Mouse (Mus musculus): ENCODE data around the gene Clp1. TPM values are rescaled to one million over a fixed set of nuclear protein-coding genes. Genes with fewer than 3 reads are reported as not detected.
A peak's percentile ranks its signal among the peaks of the same experiment; 100 is the strongest.

Clp1 gene
- polyA plus RNA-seq, 1 experiment from 2014 or later, result 36.4 TPM

DNA sequence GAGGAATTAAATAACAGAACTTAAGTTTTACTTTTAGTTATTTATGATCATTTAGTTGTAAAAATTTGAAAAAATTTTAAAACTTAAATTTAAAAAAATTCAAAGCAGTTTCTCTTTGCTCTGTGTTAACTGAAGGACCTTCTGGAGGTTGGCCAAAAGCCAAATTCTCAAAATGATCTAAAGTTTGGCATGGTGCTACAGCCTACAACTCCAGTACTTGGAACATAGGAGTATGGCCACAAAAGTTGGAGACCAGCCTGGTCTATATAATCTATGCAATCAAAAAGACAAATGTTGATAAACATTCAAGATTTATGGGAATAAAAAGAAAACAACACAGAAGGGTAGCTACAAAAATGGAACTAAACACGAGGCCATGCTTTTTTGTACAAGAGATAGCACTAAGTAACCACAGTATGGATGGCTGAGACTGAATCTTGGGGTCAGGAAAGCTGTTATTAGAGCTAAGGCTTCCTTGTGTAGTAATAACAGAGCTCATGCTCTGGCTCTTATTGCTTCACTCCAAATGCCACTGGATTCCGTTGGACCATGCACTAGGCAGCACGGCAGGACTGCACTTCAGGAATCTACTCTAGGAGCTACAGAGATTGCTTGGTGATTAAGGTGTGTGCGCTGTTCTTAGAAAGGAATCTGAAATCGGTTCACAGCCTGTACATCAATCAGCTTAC is 32.0 kb downstream of the Clp1 start:
- peaks cover 62% of the 10 kb centered on the region for H3K36me3 ChIP-seq
- no peaks in the 10 kb centered on the region for H3K4me1 ChIP-seq
- no peak overlapping the region for H3K27ac ChIP-seq
- H3K27me3 ChIP-seq (replicated peaks), result no peaks in the 10 kb centered on the region
- no peak overlapping the region for H3K4me3 ChIP-seq
- H3K4me2 ChIP-seq (replicated peaks), result no peak overlapping the region
- ATAC-seq (ENCODE audit: low FRiP score, low read depth), result no peak
- no peaks in the 10 kb centered on the region for H3K9me3 ChIP-seq
- 91% methylated on average over 5 of the region's 5 CpGs for WGBS
- no peak overlapping the region for H3K9ac ChIP-seq

DNA sequence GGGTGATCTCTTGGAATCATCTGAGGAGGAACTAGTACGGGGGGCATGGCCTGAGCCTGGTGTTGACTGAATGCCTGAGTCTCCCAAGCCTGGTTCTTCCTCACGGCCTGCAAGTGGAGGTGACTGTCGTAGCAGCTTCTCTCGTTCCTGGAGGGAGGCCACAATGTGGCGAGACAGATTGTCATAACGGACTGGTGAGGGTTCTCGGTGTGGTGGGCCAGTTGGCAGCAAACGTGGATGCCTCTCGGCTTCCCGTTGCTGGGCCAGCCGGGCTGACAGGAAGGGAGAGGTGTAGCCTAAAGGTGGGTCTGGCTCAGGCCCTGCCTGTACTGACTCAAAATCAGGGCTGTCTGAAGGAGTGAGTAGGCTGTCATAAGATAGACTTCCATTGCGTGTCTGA is 37.1 kb downstream of the Clp1 start:
- Histone ChIP-seq H3K36me3 (peaks cover 89% of the 10 kb centered on the region), H3K9ac (no peak overlapping the region)
- no peak for ATAC-seq (ENCODE audit: low FRiP score, low read depth)

DNA sequence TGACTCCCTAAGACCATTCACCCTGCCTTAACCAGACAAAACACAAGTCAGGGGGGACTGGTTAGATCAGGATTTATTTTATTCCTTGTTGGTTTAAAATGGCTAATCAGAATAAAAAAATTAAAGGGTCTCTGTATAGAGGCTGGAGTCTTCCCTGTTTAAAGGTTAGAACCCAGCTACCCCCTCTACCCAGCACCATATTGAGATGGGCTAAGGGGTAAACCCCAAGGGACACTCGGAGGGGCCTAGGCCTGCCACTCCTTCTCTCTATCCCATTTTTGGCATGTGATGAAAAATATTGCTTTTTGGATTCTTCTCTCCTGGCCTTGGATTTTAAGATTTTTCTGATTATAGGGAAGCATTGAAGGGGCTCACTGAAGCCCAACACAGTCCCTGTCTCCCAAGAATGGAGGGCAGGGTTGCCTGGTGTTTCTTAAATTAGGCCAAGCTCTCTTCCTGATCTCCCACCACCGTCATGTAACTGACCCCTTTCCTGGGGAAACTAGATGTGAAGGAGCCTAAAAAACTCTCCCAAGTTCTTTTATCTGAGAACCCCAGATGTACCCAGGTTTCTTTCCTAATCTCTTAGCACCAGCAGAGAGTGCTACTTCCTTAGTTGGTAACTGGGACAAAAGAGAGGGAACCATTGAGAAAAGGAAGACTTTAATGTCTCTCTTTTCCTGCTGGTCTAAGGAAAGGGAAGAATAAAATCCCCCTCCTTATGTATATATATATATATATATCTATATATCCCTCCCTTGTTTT is 38.9 kb downstream of the Clp1 start:
- Histone ChIP-seq H3K4me1 (no peaks in the 10 kb centered on the region), H3K36me3 (peaks cover 84% of the 10 kb centered on the region), H3K27me3 (replicated peaks) (no peaks in the 10 kb centered on the region), H3K4me2 (replicated peaks) (no peak overlapping the region), H3K9ac (no peak overlapping the region), H3K27ac (no peak overlapping the region), H3K9me3 (no peaks in the 10 kb centered on the region), H3K4me3 (no peak overlapping the region)
- ATAC-seq (ENCODE audit: low FRiP score, low read depth), result no peak
- 83% methylated on average over 2 of the region's 2 CpGs for WGBS

More for the DNA sequence above, 37.1 kb downstream of the Clp1 start:
- 91% methylated on average over 12 of the region's 12 CpGs for WGBS
- H3K9me3 ChIP-seq, result no peaks in the 10 kb centered on the region
- H3K27ac ChIP-seq, result no peak overlapping the region
- H3K27me3 ChIP-seq (replicated peaks), result no peaks in the 10 kb centered on the region
- no peak overlapping the region for H3K4me3 ChIP-seq
- H3K4me1 ChIP-seq, result no peaks in the 10 kb centered on the region
- no peak overlapping the region for H3K4me2 ChIP-seq (replicated peaks)

DNA sequence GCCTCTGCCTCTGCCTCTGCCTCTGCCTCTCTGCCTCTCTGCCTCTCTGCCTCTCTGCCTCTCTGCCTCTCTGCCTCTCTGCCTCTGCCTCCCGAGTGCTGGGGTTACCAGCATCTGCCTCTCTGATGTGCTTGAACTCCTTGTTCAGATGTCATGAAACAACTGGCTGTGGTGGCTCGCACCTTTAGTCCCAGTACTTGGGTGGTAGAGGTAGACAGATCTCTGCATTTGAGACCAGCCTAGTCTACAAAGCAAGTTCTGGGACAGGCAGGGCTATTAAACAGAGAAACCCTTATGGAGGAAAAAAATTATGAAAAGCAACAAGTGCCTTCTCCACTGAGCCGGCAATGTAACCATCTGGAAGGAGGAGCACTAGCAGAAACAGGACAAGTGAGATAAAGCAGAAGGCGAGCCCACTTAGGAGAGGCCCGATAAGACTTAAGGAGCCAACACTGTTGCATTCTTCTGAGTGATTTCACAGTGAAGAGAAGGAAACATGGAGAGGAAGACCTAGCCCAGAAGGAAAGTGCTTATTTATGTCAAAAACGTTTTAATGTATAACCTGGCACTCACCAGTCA is 44.5 kb downstream of the Clp1 start:
- no peaks in the 10 kb centered on the region for H3K9me3 ChIP-seq
- no peaks in the 10 kb centered on the region for H3K27me3 ChIP-seq (replicated peaks)
- H3K27ac ChIP-seq, result no peak overlapping the region
- no peak overlapping the region for H3K4me2 ChIP-seq (replicated peaks)
- H3K4me1 ChIP-seq, result peaks cover 9% of the 10 kb centered on the region
- peaks cover 37% of the 10 kb centered on the region for H3K36me3 ChIP-seq
- 90% methylated on average over 6 of the region's 6 CpGs for WGBS
- ATAC-seq (ENCODE audit: low FRiP score, low read depth), result no peak
- no peak overlapping the region for H3K4me3 ChIP-seq
- no peak overlapping the region for H3K9ac ChIP-seq

DNA sequence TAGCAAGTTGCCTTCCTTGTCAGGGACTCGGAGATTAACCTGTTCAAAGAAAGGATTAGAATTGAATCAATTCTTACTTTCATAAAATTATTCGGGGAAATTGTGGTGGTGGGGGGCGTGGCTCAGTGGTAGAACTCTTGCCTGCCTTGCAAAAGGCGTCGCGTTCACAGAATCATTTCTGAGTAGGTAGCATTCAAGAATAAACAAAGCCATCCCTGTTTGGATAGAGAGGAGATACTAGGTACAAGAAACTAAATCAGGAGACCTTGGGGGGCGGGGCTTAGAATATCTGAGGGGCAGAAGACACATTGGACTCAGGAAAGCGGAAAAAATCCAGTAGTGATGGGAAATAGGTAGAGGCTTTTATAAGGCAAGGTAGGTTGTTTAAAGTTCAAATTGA is 48.1 kb downstream of the Clp1 start, which contains the start of gene Tmx2:
Tmx2 (minus strand) TSS at position 125 of the 400 bp plus-strand sequence.
- peaks cover 27% of the 10 kb centered on the region for H3K36me3 ChIP-seq
- peak within 1 kb of the TSS; percentile 87 for H3K4me2 ChIP-seq (replicated peaks)
- no peak within 1 kb of the TSS for H3K27ac ChIP-seq
- H3K4me3 ChIP-seq, result peak within 1 kb of the TSS; percentile 85
- H3K9me3 ChIP-seq, result no peaks in the 10 kb centered on the region
- no peak for ATAC-seq (ENCODE audit: low FRiP score, low read depth)
- peaks cover 18% of the 10 kb centered on the region for H3K4me1 ChIP-seq
- no peaks in the 10 kb centered on the region for H3K27me3 ChIP-seq (replicated peaks)
- peak within 1 kb of the TSS; percentile 82 for H3K9ac ChIP-seq
- WGBS, result 22% methylated on average over 8 of the region's 8 CpGs

DNA sequence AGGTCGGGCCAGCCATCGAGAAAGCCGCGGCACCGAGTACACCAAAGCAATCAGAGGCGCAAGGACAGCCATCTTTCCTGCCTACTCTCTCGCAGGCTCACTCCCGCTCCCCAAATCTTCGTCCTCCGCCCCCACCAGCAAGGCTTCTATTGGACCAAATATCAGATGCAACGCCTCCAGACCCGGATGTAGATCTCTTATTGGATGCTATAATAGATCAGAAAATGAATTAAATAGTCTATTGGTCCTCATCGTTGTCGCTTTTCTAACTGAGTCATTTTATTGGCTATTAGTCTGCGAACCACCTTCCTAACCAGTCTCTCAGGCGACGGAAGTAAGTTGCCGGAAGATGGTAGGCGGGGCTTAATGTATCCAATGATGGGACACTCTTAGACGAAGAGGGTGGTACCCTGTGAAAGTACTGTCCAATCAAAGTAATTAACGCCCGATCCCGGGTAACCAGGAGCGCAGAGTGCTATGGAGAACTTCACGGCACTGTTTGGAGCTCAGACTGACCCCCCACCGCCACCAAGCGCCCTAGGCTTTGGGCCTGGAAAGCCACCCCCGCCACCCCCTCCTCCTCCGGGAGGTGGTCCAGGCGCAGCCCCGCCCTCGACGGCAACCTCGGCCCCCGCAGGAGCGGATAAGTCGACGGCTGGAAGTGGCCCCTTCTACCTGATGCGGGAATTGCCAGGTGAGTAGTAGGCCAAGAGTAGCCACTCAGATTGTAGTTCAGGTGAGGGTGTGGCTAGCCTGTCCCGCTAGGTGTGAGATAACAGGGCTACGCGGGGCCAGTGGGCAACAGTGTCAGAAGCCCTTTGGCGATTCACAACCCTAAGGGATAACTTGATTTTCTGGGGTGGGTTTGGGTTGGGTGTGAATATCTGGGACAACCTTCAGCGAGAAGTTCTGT is 48.9 kb downstream of the Clp1 start, which contains the start of the genes Gm28635 and Med19:
Gm28635 (minus strand) TSS at position 74 of the 913 bp plus-strand sequence.
Med19 (plus strand) TSS at position 435 of the 913 bp plus-strand sequence.
- WGBS, result under 1% methylated on average over 44 of the region's 44 CpGs
- Histone ChIP-seq H3K4me2 (replicated peaks) (peak within 1 kb of the TSS; percentile 87), H3K4me1 (peaks cover 18% of the 10 kb centered on the region), H3K27me3 (replicated peaks) (no peaks in the 10 kb centered on the region), H3K4me3 (peak within 1 kb of the TSS; percentile 85), H3K9me3 (no peaks in the 10 kb centered on the region), H3K9ac (peak within 1 kb of the TSS; percentile 82), H3K36me3 (peaks cover 31% of the 10 kb centered on the region), H3K27ac (no peak within 1 kb of the TSS)
- ATAC-seq (ENCODE audit: low FRiP score, low read depth), result peak; percentile 100

DNA sequence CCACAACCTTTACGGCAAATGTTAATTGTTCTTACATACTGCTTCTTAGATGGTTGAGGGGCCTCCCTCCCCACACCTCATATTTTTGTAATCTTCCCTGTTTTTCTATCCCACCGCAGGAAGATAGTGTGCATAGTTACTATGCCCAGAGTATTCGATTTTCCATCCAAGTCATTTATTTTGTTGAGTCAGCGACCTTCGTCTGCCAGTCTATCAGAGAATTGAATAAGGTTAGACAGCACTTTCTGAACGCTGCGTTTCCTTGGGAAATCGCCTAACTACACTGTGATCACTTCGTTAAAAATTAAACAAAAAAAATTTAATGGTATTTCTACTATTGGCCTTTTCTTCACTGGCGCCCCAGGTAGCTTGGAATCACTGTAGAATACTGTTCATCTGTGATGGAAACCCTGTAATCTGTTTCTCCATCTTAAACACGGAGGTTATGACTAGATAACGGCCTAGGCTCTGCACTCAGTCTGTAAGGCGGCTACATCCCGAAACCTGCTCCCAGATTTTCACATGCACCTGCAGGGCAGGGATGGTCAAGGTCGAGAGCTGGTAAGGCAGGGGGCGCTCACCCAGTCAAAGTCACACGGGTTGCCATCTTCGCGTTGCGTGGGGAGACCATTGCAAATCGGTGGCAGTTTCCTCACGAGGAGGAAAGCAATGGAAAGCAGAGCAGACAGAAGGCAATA is 49.7 kb downstream of the Clp1 start:
- ATAC-seq (ENCODE audit: low FRiP score, low read depth), result peak; percentile 73
- WGBS, result 11% methylated on average over 22 of the region's 22 CpGs
- peak overlapping the region; percentile 51 for H3K9ac ChIP-seq
- H3K4me1 ChIP-seq, result peaks cover 18% of the 10 kb centered on the region
- no peaks in the 10 kb centered on the region for H3K9me3 ChIP-seq
- H3K27ac ChIP-seq, result no peak overlapping the region
- peak overlapping the region; percentile 59 for H3K4me2 ChIP-seq (replicated peaks)
- no peaks in the 10 kb centered on the region for H3K27me3 ChIP-seq (replicated peaks)
- peaks cover 39% of the 10 kb centered on the region for H3K36me3 ChIP-seq
- peak overlapping the region; percentile 43 for H3K4me3 ChIP-seq

MicroRNAs within 50 kb of the gene (microRNA counts, 519-probe panel; counts per million panel counts)
- 7,647 counts per million, percentile 97 among the panel's probes with 10 or more counts for microRNA mmu-miR-130a

Small RNA genes lying within 50 kb of the gene (microRNA-seq; reads per million reads assigned to microRNA genes)
- 19,287 reads per million, percentile 98 among the genes with 10 or more reads in this experiment for gene Mir130a

Other genes starting within 250 kb of the Clp1 start
- 44.3 and 50.4 TPM in 2 replicates for gene Ctnnd1, start 76.6 kb downstream of the Clp1 start, polyA plus RNA-seq (2016; fragmentation: Nextera tagmentation; extraction: Ambion mirVana)
- gene Btbd18, start 68.3 kb downstream of the Clp1 start, polyA plus RNA-seq (2016; fragmentation: Nextera tagmentation; extraction: Ambion mirVana), result 0.27 and 0.43 TPM in 2 replicates
- 306 and 312 TPM in 2 replicates for gene Selenoh, start 56.6 kb downstream of the Clp1 start, polyA plus RNA-seq (2016; fragmentation: Nextera tagmentation; extraction: Ambion mirVana)
- not detected in 2 replicates for gene Gm28635, start 49.3 kb downstream of the Clp1 start, polyA plus RNA-seq (2016; fragmentation: Nextera tagmentation; extraction: Ambion mirVana)
- gene Med19, start 48.9 kb downstream of the Clp1 start, polyA plus RNA-seq (2016; fragmentation: Nextera tagmentation; extraction: Ambion mirVana), result 50.4 and 50.5 TPM in 2 replicates
- 196 and 197 TPM in 2 replicates for gene Tmx2, start 48.2 kb downstream of the Clp1 start, polyA plus RNA-seq (2016; fragmentation: Nextera tagmentation; extraction: Ambion mirVana)
- 24.3 and 27.1 TPM in 2 replicates for gene Zdhhc5, start 12.2 kb downstream of the Clp1 start, polyA plus RNA-seq (2016; fragmentation: Nextera tagmentation; extraction: Ambion mirVana)
- 20.5 and 21.4 TPM in 2 replicates for gene Ypel4, start 6.7 kb upstream of the Clp1 start, polyA plus RNA-seq (2016; fragmentation: Nextera tagmentation; extraction: Ambion mirVana)
- gene Gm19426, start 16.3 kb upstream of the Clp1 start, polyA plus RNA-seq (2016; fragmentation: Nextera tagmentation; extraction: Ambion mirVana), result 7.8 and 9.0 TPM in 2 replicates
- 33.8 and 34.5 TPM in 2 replicates for gene Serping1, start 48.1 kb upstream of the Clp1 start, polyA plus RNA-seq (2016; fragmentation: Nextera tagmentation; extraction: Ambion mirVana)
- gene Ube2l6, start 71.5 kb upstream of the Clp1 start, polyA plus RNA-seq (2016; fragmentation: Nextera tagmentation; extraction: Ambion mirVana), result 22.8 and 23.2 TPM in 2 replicates
- gene Smtnl1, start 95.3 kb upstream of the Clp1 start, polyA plus RNA-seq (2016; fragmentation: Nextera tagmentation; extraction: Ambion mirVana), result not detected in 2 replicates
- 37.6 and 39.4 TPM in 2 replicates for gene Timm10, start 99.6 kb upstream of the Clp1 start, polyA plus RNA-seq (2016; fragmentation: Nextera tagmentation; extraction: Ambion mirVana)
- 8.4 and 10.2 TPM in 2 replicates for gene Slc43a1, start 111.5 kb upstream of the Clp1 start, polyA plus RNA-seq (2016; fragmentation: Nextera tagmentation; extraction: Ambion mirVana)
- gene Rtn4rl2, start 159.4 kb upstream of the Clp1 start, polyA plus RNA-seq (2016; fragmentation: Nextera tagmentation; extraction: Ambion mirVana), result 9.5 and 14.7 TPM in 2 replicates
- gene Slc43a3, start 209.2 kb upstream of the Clp1 start, polyA plus RNA-seq (2016; fragmentation: Nextera tagmentation; extraction: Ambion mirVana), result 14.9 and 15.9 TPM in 2 replicates